Mouse (Mus musculus): Measurements from ENCODE around the gene Hmg20b.

Gene Hmg20b

GRCm38 (mm10) chr10:81326858-81327257 is 23.4 kb downstream of the Hmg20b start:
- DNase-seq (ENCODE audit: low spot score in 2 of 2) = no peak

GRCm38 (mm10) chr10:81325781-81326180 is 24.5 kb downstream of the Hmg20b start:
- DNase-seq (ENCODE audit: low spot score in 2 of 2) = no peak

GRCm38 (mm10) chr10:81325176-81325575 is 25.1 kb downstream of the Hmg20b start:
- no peak for DNase-seq (ENCODE audit: low spot score in 2 of 2)

DNA sequence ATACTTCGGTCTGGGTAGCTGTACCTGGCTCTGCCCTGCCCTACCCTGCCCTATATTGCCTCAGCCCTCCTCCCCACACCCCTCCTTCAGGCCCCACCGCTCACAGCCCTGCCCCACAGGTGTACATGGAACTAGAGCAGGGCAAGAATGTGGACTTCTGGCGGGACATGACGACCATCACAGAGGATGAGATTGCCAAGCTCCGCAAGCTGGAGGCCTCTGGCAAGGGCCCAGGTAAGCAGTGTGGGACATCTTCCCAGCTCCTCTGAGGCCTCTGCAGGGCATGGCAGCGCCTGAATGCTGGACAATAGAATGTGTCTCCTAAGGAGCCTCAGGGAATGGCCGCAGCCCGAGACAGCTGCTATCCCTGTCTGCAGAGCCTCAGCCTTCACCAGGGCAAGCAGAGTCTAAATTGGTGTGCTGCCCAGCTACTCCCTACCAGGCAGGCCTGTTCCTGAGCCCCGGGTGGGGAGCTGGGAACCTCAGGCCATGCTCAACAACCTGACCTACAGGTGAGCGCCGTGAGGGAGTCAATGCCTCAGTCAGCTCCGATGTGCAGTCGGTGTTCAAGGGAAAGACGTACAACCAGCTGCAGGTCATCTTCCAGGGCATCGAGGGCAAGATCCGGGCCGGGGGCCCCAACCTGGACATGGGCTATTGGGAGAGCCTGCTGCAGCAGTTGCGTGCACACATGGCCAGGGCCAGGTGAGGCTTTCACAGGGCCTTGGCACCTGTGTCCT is 26.3 kb downstream of the Hmg20b start:
- no peak for DNase-seq (ENCODE audit: low spot score in 2 of 2)

DNA sequence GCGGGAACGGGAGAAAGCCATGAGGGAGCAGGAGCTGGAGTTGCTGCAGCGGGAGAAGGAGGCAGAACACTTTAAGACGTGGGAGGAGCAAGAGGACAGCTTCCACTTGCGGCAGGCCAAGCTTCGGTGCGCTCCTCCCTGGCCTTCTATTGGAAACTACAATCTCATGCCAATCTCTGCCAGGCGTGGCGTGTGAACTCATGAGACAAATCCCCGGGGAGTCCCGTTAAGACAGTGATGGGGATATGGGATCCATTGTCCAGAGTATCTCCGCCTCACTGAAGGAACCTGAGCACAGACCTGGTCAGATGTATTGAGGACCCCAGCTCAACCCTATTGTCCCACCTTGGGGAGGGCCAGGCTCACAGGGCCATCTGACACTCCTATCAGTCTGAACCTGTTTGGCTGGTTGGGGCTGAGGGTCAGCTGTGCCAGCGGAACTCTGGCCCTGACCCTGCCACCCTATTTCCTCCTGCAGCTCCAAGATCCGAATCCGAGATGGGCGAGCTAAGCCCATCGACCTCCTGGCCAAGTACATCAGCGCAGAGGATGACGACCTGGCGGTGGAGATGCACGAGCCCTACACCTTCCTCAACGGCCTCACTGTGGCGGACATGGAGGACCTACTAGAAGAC is 27.0 kb downstream of the Hmg20b start:
- no peak for DNase-seq (ENCODE audit: low spot score in 2 of 2)

- DNase-seq (ENCODE audit: low spot score in 2 of 2) = no peak
Observed at GRCm38 (mm10) chr10:81322444-81322843, 27.8 kb downstream of the Hmg20b start.

GRCm38 (mm10) chr10:81321436-81321835 is 28.8 kb downstream of the Hmg20b start:
- no peak for DNase-seq (ENCODE audit: low spot score in 2 of 2)

- peak; percentile 98 to 100 for DNase-seq (ENCODE audit: low spot score in 2 of 2)
Observed at GRCm38 (mm10) chr10:81320550-81321347, 29.5 kb downstream of the Hmg20b start, which contains the start of gene Cactin. TSS of gene Cactin (plus strand) at chr10:81321103.

DNA sequence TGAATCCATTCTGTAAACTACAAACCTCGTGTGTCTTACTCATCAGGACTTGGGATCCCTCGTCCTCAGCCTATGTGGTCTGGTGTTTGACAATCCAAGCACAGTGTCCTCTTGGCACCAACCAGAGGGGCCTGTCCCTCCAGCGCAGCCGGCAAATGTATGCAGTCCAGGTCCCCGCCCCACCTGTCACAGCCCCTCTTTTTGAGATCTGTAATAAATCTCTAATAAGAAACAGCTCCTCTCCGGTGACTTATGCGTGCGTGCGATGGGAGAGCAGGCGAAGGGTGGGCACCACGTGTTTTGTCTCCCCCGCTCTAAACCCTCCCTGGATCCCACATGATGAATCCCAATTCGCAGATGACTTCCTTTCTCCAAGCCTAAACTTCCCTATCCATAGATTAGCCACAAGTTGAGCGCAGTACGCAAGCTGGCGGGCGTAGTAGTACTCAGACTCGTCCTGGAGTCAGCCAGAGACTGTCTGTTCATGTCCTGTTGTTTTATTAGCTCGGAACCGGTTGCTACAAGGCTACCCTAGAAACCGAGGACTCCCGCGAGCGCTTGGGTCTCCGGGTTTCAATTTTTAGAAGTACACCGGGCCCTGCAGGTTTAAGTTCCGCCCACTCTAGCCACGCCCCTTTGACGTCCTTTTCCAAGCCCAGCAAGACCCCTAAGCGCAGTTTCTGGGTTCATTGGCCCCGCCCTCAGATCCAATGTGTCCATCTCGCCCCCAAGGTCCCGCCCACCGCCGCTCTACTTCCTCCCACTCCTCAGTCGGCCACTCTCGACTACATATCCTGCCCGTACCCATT is 30.3 kb downstream of the Hmg20b start:
- peak in 1 of 2 experiments; percentile 34 for DNase-seq (ENCODE audit: low spot score in 2 of 2)

- DNase-seq (ENCODE audit: low spot score in 2 of 2) = no peak
Observed at GRCm38 (mm10) chr10:81319330-81319699, 31.0 kb downstream of the Hmg20b start.

DNA sequence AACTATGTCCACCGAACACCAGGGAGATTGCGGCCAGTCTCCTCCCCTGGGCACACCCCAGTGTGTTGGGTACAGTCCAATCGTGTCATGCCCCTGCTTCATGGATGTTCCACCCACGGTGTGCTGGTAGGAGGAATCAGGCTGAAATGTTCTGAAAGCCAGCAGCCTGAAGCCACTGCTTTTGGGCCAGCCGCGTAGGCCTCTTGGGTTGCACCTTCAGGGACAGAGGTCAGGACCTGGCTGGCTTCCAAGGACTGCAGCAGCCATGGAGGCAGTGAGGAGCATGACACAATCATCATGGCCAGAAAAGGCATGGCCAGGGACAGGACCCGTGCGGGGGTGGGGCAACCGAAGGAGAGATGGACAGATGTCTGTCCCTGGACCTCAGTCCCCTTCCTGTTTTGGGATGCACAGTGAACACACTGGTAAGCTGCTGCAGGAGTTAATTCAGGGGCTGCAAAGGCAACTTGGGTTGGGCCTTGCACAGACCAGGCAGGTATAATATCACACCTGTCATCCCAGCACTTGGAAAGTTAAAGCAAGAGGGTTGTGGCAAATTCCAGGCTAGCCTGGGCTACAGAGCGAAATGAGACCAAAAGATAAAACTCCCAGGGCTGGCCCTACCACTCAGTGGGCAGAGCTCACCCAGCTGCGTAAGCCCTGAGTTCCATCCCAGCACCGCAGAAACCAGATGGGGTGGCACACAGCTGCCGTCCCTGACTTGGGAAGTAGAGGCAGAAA is 31.5 kb downstream of the Hmg20b start:
- peak in 1 of 2 experiments; percentile 53 for DNase-seq (ENCODE audit: low spot score in 2 of 2)

- DNase-seq (ENCODE audit: low spot score in 2 of 2) = peak; percentile 37 to 70
Observed at GRCm38 (mm10) chr10:81317273-81317672, 33.0 kb downstream of the Hmg20b start.

DNA sequence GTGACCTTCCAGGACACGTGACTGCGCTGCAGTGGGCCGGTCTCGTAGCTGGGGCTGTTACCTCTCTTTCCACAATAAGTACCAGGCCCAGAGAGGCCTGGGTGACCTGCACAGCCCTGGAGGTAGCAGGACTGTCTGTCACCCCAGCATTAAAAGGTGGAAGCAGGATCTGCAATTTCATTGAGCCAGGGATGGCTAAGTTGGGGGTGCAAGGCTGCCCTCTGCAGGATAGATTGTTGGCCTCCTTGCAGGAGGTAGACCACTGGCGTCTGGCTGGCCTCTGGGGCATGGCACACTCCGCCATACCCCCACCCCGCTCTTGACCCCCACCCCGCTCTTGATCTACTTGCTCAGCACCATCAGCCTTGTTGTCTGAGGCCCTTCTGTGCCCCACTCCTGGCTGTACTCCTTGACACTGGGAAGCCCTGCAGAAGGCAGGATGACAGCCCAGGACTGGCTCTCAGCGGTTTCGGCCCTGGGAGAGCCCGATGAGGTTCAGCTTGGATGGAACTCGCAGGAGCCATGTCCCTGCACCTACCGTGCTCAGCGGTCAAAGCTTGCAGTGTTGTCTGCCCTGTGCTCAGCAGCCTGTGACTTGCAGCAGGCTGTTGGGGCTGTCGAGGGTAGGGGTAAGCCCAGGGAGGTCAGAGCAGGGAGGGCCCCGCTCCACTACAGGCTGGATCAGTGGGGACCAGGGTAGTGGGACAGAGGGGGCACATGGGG is 33.8 kb downstream of the Hmg20b start:
- DNase-seq (ENCODE audit: low spot score in 2 of 2) = no peak

- DNase-seq (ENCODE audit: low spot score in 2 of 2) = no peak
Observed at GRCm38 (mm10) chr10:81315587-81315986, 34.7 kb downstream of the Hmg20b start.

DNA sequence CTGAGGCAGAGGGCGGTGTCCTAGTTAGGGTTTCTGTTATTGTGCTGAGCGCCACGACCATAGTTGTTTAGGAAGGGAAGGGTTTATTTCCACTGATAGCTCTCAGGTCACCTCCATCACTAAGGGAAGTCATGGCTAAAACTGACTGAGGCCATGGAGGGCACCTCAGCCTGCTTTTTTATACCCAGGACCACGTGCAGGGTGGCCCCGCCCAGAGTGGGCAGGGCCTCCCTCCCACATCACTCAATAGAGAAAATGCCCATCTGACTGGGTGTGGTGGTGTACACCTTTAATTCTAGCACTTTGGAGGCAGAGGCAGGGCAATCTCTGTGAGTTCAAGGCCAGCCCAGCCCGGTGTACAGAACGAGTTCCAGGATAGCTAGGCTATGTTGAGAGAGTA is 36.1 kb downstream of the Hmg20b start:
- no peak for DNase-seq (ENCODE audit: low spot score in 2 of 2)

DNA sequence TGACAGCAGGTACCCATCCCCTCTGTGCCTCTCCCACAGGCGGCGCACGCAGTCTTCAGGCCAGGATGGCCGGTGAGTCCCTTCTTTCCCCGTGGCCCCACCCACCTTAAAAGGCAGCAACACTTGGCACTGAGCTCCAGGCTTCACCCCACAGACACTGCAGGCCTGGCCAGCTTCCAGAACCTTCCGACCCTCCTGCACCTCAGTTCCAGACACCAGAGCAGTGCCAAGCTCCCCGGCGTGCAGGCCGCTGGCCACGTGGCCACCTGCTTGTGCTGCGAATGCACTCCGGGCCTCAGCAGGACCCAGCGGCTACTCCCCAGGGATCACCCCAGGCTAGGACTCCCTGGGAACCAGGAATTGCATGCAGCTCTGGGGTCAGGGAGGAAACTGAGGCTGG is 36.7 kb downstream of the Hmg20b start:
- no peak for DNase-seq (ENCODE audit: low spot score in 2 of 2)

- DNase-seq (ENCODE audit: low spot score in 2 of 2) = no peak
Observed at GRCm38 (mm10) chr10:81309571-81309970, 40.7 kb downstream of the Hmg20b start.

GRCm38 (mm10) chr10:81306837-81307682 is 43.2 kb downstream of the Hmg20b start:
- DNase-seq (ENCODE audit: low spot score in 2 of 2) = no peak

DNA sequence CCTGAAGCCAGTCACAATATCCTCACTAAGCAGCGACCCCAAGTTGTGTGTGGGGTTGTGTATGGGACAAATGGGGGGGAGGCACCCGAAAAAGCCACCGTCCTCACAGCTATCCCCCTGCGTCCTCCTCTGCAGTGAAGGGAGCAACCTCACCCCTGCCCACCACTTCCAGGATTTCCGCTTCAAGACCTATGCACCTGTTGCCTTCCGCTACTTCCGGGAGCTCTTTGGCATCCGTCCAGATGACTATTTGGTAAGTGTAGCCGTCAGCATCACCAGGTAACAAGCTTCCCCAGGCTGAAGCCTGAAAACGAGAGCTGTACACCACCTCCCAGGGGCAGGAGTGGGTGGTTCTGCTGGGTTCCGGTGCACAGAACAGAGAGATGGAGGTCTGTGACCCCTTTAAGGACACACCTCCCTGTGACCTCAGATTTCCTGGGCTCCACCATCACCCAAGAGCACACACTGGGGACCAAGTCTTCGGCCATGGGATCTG is 44.1 kb downstream of the Hmg20b start:
- DNase-seq (ENCODE audit: low spot score in 2 of 2) = no peak
